Mouse (Mus musculus) kidney, embryonic 14.5 days (tissue): ENCODE results near the gene Sdf2. TPM values are rescaled to one million over a fixed set of nuclear protein-coding genes. Genes with fewer than 3 reads are reported as not detected.

Experiments used
- ATAC-seq: fragments of 200-750 bp; cut with Nextera tagmentation; 2 replicates; pipeline ENCODE4 v1.8.0; 2017; ENCODE audit warnings: moderate number of reproducible peaks, mild to moderate bottlenecking, moderate TSS enrichment, moderate library complexity; ENCODE audit not compliant: low FRiP score, low TSS enrichment
- H3K27ac ChIP-seq: fragments of 300-500 bp; sonication (generic); 2 replicates; pipeline ENCODE4 v1.5.1; 2014; ENCODE audit warnings: low read depth, mild to moderate bottlenecking, low read length, moderate library complexity, mixed read lengths
- H3K27me3 ChIP-seq: fragments of 300-500 bp; sonication (generic); 2 replicates; pipeline ENCODE4 v1.6.1; 2014; ENCODE audit warnings: mild to moderate bottlenecking, low read length; ENCODE audit not compliant: control insufficient read depth, insufficient read depth
- H3K36me3 ChIP-seq: fragments of 300-500 bp; sonication (generic); 2 replicates; pipeline ENCODE4 v1.6.1; 2014; ENCODE audit warnings: low read length, mixed read lengths; ENCODE audit not compliant: control insufficient read depth, insufficient read depth
- H3K4me1 ChIP-seq: fragments of 300-500 bp; sonication (generic); 2 replicates; pipeline ENCODE4 v1.6.1; 2014; ENCODE audit warnings: low read length, mixed read lengths; ENCODE audit not compliant: control insufficient read depth, insufficient read depth
- H3K4me2 ChIP-seq: fragments of 300-500 bp; sonication (generic); replicated peaks from 2 replicates; pipeline ENCODE4 v1.6.1; 2014; ENCODE audit warnings: low read depth, mild to moderate bottlenecking, low read length
- H3K4me3 ChIP-seq: fragments of 300-500 bp; sonication (generic); 2 replicates; pipeline ENCODE4 v1.5.1; 2014; ENCODE audit warnings: mild to moderate bottlenecking, low read length
- H3K9ac ChIP-seq: fragments of 300-500 bp; sonication (generic); 2 replicates; pipeline ENCODE4 v1.6.1; 2014; ENCODE audit warnings: low read depth, mild to moderate bottlenecking, low read length, moderate library complexity
- H3K9me3 ChIP-seq: fragments of 300-500 bp; sonication (generic); 2 replicates; pipeline ENCODE4 v1.6.1; 2016; ENCODE audit warnings: low read length; ENCODE audit not compliant: control insufficient read depth
- WGBS: fragments of 180-500 bp; shearing (Covaris S2); extraction: QIAGEN DNeasy Blood & Tissue Kit; methylation state at CpG from one replicate; pipeline ENCODE4 v1.1.7; 2014; 5-methylcytosine and 5-hydroxymethylcytosine counted together
- polyA plus RNA-seq: library from polyadenylated mRNA; unstranded; fragments of >200 nt; fragmentation: Nextera tagmentation; extraction: Ambion mirVana; gene quantifications from 2 replicates; pipeline ENCODE4 v1.2.1, GENCODE M21; 2014

The Sdf2 gene
- polyA plus RNA-seq, 1 experiment from 2014 or later: 81.3 TPM

GRCm38 (mm10) chr11:78247727-78248140 is 2.2 kb downstream of the Sdf2 start:
- Histone ChIP-seq H3K4me2 (no peak overlapping the region; the same call in 1 of the 2 replicates), H3K9me3 (no peaks in the 10 kb centered on the region), H3K9ac (no peak overlapping the region), H3K27me3 (no peaks in the 10 kb centered on the region), H3K4me1 (peaks cover 21% of the 10 kb centered on the region), H3K27ac (no peak overlapping the region), H3K4me3 (no peak overlapping the region), H3K36me3 (peaks cover 28% of the 10 kb centered on the region)
- 72% methylated on average over 4 of the region's 4 CpGs for WGBS
- ATAC-seq: no peak

- H3K9ac ChIP-seq: no peak overlapping the region
- no peaks in the 10 kb centered on the region for H3K9me3 ChIP-seq
- no peaks in the 10 kb centered on the region for H3K4me1 ChIP-seq
- H3K27ac ChIP-seq: no peak overlapping the region
- 100% methylated on average over 1 of the region's 1 CpGs for WGBS
- H3K36me3 ChIP-seq: peaks cover 27% of the 10 kb centered on the region
- ATAC-seq: no peak
- H3K4me2 ChIP-seq: no peak overlapping the region
- H3K4me3 ChIP-seq: no peak overlapping the region
- H3K27me3 ChIP-seq: no peaks in the 10 kb centered on the region
Observed at GRCm38 (mm10) chr11:78256618-78257017, 11.1 kb downstream of the Sdf2 start.

GRCm38 (mm10) chr11:78260489-78261258 is 15.1 kb downstream of the Sdf2 start:
- peaks cover 4% of the 10 kb centered on the region; the same call in 1 of the 2 replicates for H3K4me1 ChIP-seq
- WGBS: 100% methylated on average over 2 of the region's 2 CpGs
- no peak overlapping the region for H3K27ac ChIP-seq
- no peak overlapping the region for H3K9ac ChIP-seq
- H3K9me3 ChIP-seq: no peaks in the 10 kb centered on the region
- H3K36me3 ChIP-seq: peaks cover 27% of the 10 kb centered on the region
- H3K4me3 ChIP-seq: peak overlapping the region; percentile 85
- H3K4me2 ChIP-seq: peak overlapping the region; percentile 69
- ATAC-seq: no peak; the same call in 1 of the 2 replicates
- no peaks in the 10 kb centered on the region for H3K27me3 ChIP-seq

GRCm38 (mm10) chr11:78261380-78262352 is 16.1 kb downstream of the Sdf2 start, which contains the start of gene 2610507B11Rik:
Gene 2610507B11Rik (plus strand): TSS chr11:78261752.
- Histone ChIP-seq H3K27ac (peak within 1 kb of the TSS; percentile 83), H3K4me1 (peaks cover 4% of the 10 kb centered on the region; the same call in 1 of the 2 replicates), H3K9ac (peak within 1 kb of the TSS; percentile 83), H3K36me3 (peaks cover 37% of the 10 kb centered on the region), H3K4me3 (peak within 1 kb of the TSS; percentile 85), H3K9me3 (no peaks in the 10 kb centered on the region), H3K4me2 (peak within 1 kb of the TSS; percentile 69), H3K27me3 (no peaks in the 10 kb centered on the region)
- under 1% methylated on average over 100 of the region's 115 CpGs for WGBS
- ATAC-seq: peak; percentile 98

GRCm38 (mm10) chr11:78262550-78262949 is 17.0 kb downstream of the Sdf2 start:
- 4% methylated on average over 8 of the region's 8 CpGs for whole genome bisulfite sequencing
- Histone ChIP-seq H3K27me3 (no peaks in the 10 kb centered on the region), H3K4me2 (peak overlapping the region; percentile 69), H3K36me3 (peaks cover 46% of the 10 kb centered on the region), H3K4me3 (peak overlapping the region; percentile 85), H3K9me3 (no peaks in the 10 kb centered on the region), H3K9ac (peak overlapping the region; percentile 83; the same call in 1 of the 2 replicates), H3K4me1 (peaks cover 4% of the 10 kb centered on the region; the same call in 1 of the 2 replicates), H3K27ac (0 out of 2 replicates have a peak overlapping the region, but pooled peaks have one; percentile 83)
- no peak for ATAC-seq

GRCm38 (mm10) chr11:78265571-78265970 is 20.0 kb downstream of the Sdf2 start:
- no peak overlapping the region for H3K4me2 ChIP-seq

GRCm38 (mm10) chr11:78271986-78272385 is 26.4 kb downstream of the Sdf2 start:
- Histone ChIP-seq H3K36me3 (peaks cover 96% of the 10 kb centered on the region), H3K27ac (no peak overlapping the region), H3K4me2 (no peak overlapping the region), H3K4me3 (no peak overlapping the region), H3K9ac (no peak overlapping the region), H3K27me3 (no peaks in the 10 kb centered on the region), H3K9me3 (no peaks in the 10 kb centered on the region), H3K4me1 (no peaks in the 10 kb centered on the region)
- no peak for ATAC-seq
- 89% methylated on average over 13 of the region's 13 CpGs for WGBS

More at GRCm38 (mm10) chr11:78265571-78265970, 20.0 kb downstream of the Sdf2 start:
- Histone ChIP-seq H3K4me3 (no peak overlapping the region), H3K9me3 (no peaks in the 10 kb centered on the region), H3K27ac (no peak overlapping the region), H3K27me3 (no peaks in the 10 kb centered on the region), H3K4me1 (peaks cover 4% of the 10 kb centered on the region; the same call in 1 of the 2 replicates), H3K36me3 (peaks cover 75% of the 10 kb centered on the region), H3K9ac (no peak overlapping the region)
- ATAC-seq: no peak
- 92% methylated on average over 6 of the region's 6 CpGs for WGBS

- no peak overlapping the region for H3K27ac ChIP-seq
- no peak overlapping the region for H3K9ac ChIP-seq
- no peak overlapping the region for H3K4me2 ChIP-seq
- H3K27me3 ChIP-seq: no peaks in the 10 kb centered on the region
- no peak overlapping the region for H3K4me3 ChIP-seq
- ATAC-seq: no peak
- H3K9me3 ChIP-seq: no peaks in the 10 kb centered on the region
- H3K36me3 ChIP-seq: peaks cover 96% of the 10 kb centered on the region
- no peaks in the 10 kb centered on the region for H3K4me1 ChIP-seq
- 100% methylated on average over 1 of the region's 1 CpGs for WGBS
Observed at GRCm38 (mm10) chr11:78275596-78275995, 30.1 kb downstream of the Sdf2 start.
